Mouse (Mus musculus) midbrain, embryonic 12.5 days (tissue): Measurements from ENCODE around the gene Fez2. TPM values are rescaled to one million over a fixed set of nuclear protein-coding genes. Genes with fewer than 3 reads are reported as not detected.

Experiments
- ATAC-seq: fragments of 200-750 bp; cut with Nextera tagmentation; 2 replicates; pipeline ENCODE4 v1.8.0; 2017; ENCODE audit warnings: low read depth, moderate TSS enrichment, moderate library complexity; ENCODE audit not compliant: low FRiP score
- H3K27ac ChIP-seq: fragments of 300-500 bp; sonication (generic); replicated peaks from 2 replicates; pipeline ENCODE4 v1.5.1; 2016; ENCODE audit warnings: mild to moderate bottlenecking
- H3K27me3 ChIP-seq: fragments of 300-500 bp; sonication (generic); 2 replicates; pipeline ENCODE4 v1.6.1; 2016; ENCODE audit warnings: mild to moderate bottlenecking
- H3K36me3 ChIP-seq: fragments of 300-500 bp; sonication (generic); 2 replicates; pipeline ENCODE4 v1.6.1; 2016
- H3K4me1 ChIP-seq: fragments of 300-500 bp; sonication (generic); 2 replicates; pipeline ENCODE4 v1.6.1; 2016
- H3K4me2 ChIP-seq: fragments of 300-500 bp; sonication (generic); replicated peaks from 2 replicates; pipeline ENCODE4 v1.6.1; 2016; ENCODE audit warnings: mild to moderate bottlenecking, moderate library complexity
- H3K4me3 ChIP-seq: fragments of 300-500 bp; sonication (generic); 2 replicates; pipeline ENCODE4 v1.5.1; 2016; ENCODE audit warnings: mild to moderate bottlenecking
- H3K9ac ChIP-seq: fragments of 300-500 bp; sonication (generic); replicated peaks from 2 replicates; pipeline ENCODE4 v1.6.1; 2016; ENCODE audit warnings: mild to moderate bottlenecking, moderate library complexity
- H3K9me3 ChIP-seq: fragments of 300-500 bp; sonication (generic); 2 replicates; pipeline ENCODE4 v1.6.1; 2016; ENCODE audit warnings: mild to moderate bottlenecking
- WGBS: fragments of 180-500 bp; shearing (Covaris S2); methylation state at CpG from one replicate; pipeline ENCODE4 v1.1.7; 2016; 5-methylcytosine and 5-hydroxymethylcytosine counted together
- polyA plus RNA-seq: library from polyadenylated mRNA; unstranded; fragments of >200 nt; fragmentation: Nextera tagmentation; extraction: Ambion mirVana; gene quantifications from 2 replicates; pipeline ENCODE4 v1.2.1, GENCODE M21; 2016

Gene Fez2
- polyA plus RNA-seq, 1 experiment from 2014 or later = 43.7 TPM

- Histone ChIP-seq H3K9me3 (no peaks in the 10 kb centered on the region), H3K4me2 (no peak overlapping the region), H3K4me1 (peaks cover 4% of the 10 kb centered on the region; the same call in 1 of the 2 replicates), H3K27me3 (no peaks in the 10 kb centered on the region), H3K36me3 (no peaks in the 10 kb centered on the region), H3K9ac (no peak overlapping the region), H3K27ac (no peak overlapping the region), H3K4me3 (no peak overlapping the region)
- 94% methylated on average over 4 of the region's 4 CpGs for WGBS
- no peak for ATAC-seq
Measured at GRCm38 (mm10) chr17:78327187-78327586, 90.8 kb downstream of the Fez2 start.

- WGBS = 87% methylated on average over 2 of the region's 2 CpGs
- Histone ChIP-seq H3K27me3 (no peaks in the 10 kb centered on the region), H3K4me3 (no peak overlapping the region), H3K27ac (no peak overlapping the region), H3K4me2 (no peak overlapping the region), H3K4me1 (peaks cover 5% of the 10 kb centered on the region; the same call in 1 of the 2 replicates), H3K36me3 (no peaks in the 10 kb centered on the region), H3K9ac (no peak overlapping the region), H3K9me3 (no peaks in the 10 kb centered on the region)
- ATAC-seq = peak; percentile 25; the same call in 1 of the 2 replicates
Measured at GRCm38 (mm10) chr17:78326381-78326780, 91.6 kb downstream of the Fez2 start.

GRCm38 (mm10) chr17:78325761-78326332 lies 92.1 kb downstream of the Fez2 start:
- Histone ChIP-seq H3K4me2 (no peak overlapping the region), H3K4me3 (no peak overlapping the region), H3K36me3 (no peaks in the 10 kb centered on the region), H3K9ac (no peak overlapping the region), H3K4me1 (peaks cover 5% of the 10 kb centered on the region; the same call in 1 of the 2 replicates), H3K9me3 (no peaks in the 10 kb centered on the region), H3K27me3 (no peaks in the 10 kb centered on the region), H3K27ac (no peak overlapping the region)
- ATAC-seq = peak; percentile 70
- WGBS = 72% methylated on average over 7 of the region's 7 CpGs

- WGBS = 45% methylated on average over 18 of the region's 18 CpGs
- Histone ChIP-seq H3K9ac (no peak overlapping the region), H3K9me3 (no peaks in the 10 kb centered on the region), H3K36me3 (peaks cover 4% of the 10 kb centered on the region; the same call in 1 of the 2 replicates), H3K27me3 (no peaks in the 10 kb centered on the region), H3K4me3 (no peak overlapping the region), H3K4me1 (peaks cover 5% of the 10 kb centered on the region; the same call in 1 of the 2 replicates), H3K27ac (0 out of 2 replicates have a peak overlapping the region, but pooled peaks have one; percentile 8), H3K4me2 (no peak overlapping the region)
- ATAC-seq = no peak
Measured at GRCm38 (mm10) chr17:78322369-78323335, 95.3 kb downstream of the Fez2 start.

GRCm38 (mm10) chr17:78321216-78321835 lies 96.6 kb downstream of the Fez2 start:
- Histone ChIP-seq H3K36me3 (peaks cover 6% of the 10 kb centered on the region), H3K9me3 (no peaks in the 10 kb centered on the region), H3K4me3 (no peak overlapping the region), H3K4me1 (peaks cover 5% of the 10 kb centered on the region; the same call in 1 of the 2 replicates), H3K9ac (no peak overlapping the region), H3K4me2 (no peak overlapping the region), H3K27ac (no peak overlapping the region), H3K27me3 (no peaks in the 10 kb centered on the region)
- no peak for ATAC-seq
- 88% methylated on average over 11 of the region's 11 CpGs for whole genome bisulfite sequencing

Other genes starting within 250 kb of the Fez2 start
- gene Crim1, start 217.9 kb downstream of the Fez2 start, polyA plus RNA-seq = 6.2 and 6.3 TPM in 2 replicates
- 14.3 and 19.4 TPM in 2 replicates for gene Vit, start 89.9 kb upstream of the Fez2 start, polyA plus RNA-seq